Mouse (Mus musculus) heart, postnatal 0 days (tissue): ENCODE measurements around the gene Srpr.

Experiments used
- CTCF ChIP-seq: IDR thresholded peaks from 2 replicates; pipeline ENCODE4 v1.5.1; 2016; ENCODE audit warnings: antibody characterized with exemption, control low read depth, low read depth
- EP300 ChIP-seq: IDR thresholded peaks from 2 replicates; pipeline ENCODE4 v1.6.1; 2016; ENCODE audit warnings: antibody characterized with exemption, low read depth

GRCm38 (mm10) chr9:35170071-35170470 is 29.9 kb upstream of the Srpr start:
- TF ChIP-seq CTCF (no peak), EP300 (no peak)
